Mouse (Mus musculus) CD8-positive naive resting alpha-beta T cell, adult 2 months (primary cell): ENCODE measurements around the gene Vmn2r21.
"Not testable (repeated sequence)": the region's sequence is repeated elsewhere in the genome, so short reads cannot be mapped to it uniquely, and the experiment has no call there.

ENCODE experiments used
- DNase-seq, 2 experiments: peaks; one replicate each; pipeline ENCODE4 v3.0.0; 2022; ENCODE audit warnings: low read depth in 2 of 2, low spot score in 2 of 2

Gene Vmn2r21

DNA sequence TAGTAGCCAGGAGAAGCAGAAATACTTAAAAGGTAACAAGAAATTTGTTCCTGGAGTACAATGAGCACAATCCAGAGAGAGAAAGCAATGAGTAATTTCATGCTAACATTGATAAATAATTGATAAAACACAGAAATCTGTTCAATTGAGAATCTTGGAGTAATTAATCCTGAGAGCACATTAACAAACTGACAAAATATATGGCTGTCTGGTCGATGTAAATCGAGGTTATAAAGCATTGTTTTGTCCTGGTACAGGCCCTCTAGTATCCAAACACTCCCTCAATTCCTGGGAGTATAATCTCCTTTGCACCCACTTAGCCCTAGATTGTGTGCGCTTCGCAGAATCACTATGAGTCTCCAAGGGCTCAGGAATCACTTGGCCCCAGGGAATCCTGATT lies at the start of gene Vmn2r21:
Vmn2r21 (minus strand) TSS at position 101 of the 400 bp plus-strand sequence.
- not testable (repeated sequence) for DNase-seq

- not testable (repeated sequence) for DNase-seq
Measured at GRCm38 (mm10) chr6:123574698-123575097, 41.5 kb upstream of the Vmn2r21 start.

DNA sequence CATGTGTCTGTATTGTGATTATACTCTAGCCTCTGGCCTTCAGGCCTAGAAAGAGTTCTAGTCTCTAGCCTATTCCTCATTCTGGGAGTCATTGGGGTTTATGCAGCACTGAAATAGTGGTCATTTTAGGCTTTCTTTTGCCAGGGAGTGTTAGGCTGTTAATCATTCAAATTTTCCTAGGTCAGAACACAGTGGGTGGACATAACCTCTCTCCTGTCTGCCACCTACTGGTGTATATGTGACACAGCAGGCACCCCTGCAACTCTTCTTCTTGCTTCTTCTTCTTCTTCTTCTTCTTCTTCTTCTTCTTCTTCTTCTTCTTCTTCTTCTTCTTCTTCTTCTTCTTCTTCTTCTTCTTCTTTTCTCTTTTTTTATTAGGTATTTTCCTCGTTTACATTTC lies 6.5 kb upstream of the Vmn2r21 start:
- not testable (repeated sequence) for DNase-seq

DNA sequence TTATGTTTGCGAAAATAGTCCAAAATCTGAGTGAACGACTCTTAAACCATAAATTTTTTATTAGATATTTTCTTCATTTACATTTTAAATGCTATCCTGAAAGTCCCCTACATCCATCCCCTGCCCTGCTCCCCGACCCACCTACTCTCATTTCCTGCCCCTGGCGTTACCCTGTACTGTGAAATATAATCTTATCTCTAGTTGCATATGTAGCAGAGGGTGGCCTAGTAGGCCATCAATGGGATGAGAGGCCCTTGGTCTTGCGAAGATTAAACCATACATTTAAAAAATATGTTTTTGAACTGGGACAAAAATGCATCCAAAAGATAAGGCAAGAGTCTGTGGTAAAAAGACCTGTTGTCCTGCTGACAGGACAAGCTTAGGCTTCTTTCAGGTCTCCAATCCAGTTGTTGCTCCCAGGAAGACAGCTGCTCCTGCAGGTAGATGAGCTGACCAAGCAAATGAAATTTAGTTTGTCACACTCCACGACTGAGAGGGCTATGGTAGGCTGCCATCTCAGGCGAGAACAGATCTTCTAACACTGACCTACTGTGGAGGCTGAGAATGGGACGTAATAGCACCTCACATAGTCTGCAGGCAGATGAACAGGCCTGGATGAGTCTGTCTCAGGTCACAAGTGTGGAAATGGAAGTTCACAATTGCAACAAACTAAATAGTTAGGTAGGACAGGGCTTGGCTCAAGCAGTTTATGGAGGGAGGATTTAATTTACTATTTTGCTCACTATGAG lies 10.8 kb downstream of the Vmn2r21 start:
- not testable (repeated sequence) for DNase-seq

GRCm38 (mm10) chr6:123473045-123473444 lies 60.2 kb downstream of the Vmn2r21 start:
- not testable (repeated sequence) for DNase-seq

DNA sequence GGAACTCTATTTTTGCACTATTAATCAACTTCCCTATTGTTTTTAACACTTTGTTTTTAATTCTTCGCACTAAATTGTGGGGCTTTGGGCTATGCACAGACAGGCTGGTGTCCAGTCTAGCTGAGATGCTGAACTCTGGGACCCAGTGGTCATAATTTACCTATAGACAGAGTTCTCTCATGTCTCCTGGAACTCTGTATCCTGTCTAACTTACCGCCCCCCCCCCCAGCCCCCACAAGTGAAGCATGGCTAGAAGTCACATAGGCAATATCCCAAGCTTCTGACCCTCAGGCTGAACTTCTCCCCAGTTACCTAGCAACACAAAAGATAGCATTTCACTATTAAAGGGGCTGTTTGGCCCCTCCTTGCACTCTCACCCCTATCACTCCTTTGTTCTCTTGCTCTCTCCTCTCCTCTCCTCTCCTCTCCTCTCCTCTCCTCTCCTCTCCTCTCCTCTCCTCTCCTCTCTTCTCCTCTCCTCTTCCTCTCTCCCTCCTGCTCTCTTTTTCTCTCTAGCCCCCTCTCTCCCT lies 60.7 kb downstream of the Vmn2r21 start:
- DNase-seq: not testable (repeated sequence)

- DNase-seq: not testable (repeated sequence)
Measured at GRCm38 (mm10) chr6:123468651-123469050, 64.6 kb downstream of the Vmn2r21 start.
